Mouse (Mus musculus) myocyte (in vitro differentiated cells): ENCODE data around the gene 1700016H13Rik.

Source experiments
- E2F4 ChIP-seq: IDR thresholded peaks from one replicate; pipeline ENCODE4 v1.6.1; 2011; ENCODE audit warnings: mild to moderate bottlenecking, control low read depth, moderate library complexity; ENCODE audit not compliant: insufficient read depth
- MYOD1 ChIP-seq, 3 experiments: IDR thresholded peaks; one replicate each; pipeline ENCODE4 v1.6.1; 2011; ENCODE audit warnings: control low read depth in 2 of 3, low read depth in 2 of 3, mild to moderate bottlenecking in 2 of 3, moderate library complexity in 1 of 3; ENCODE audit not compliant: insufficient read length in 2 of 3, control insufficient read depth in 1 of 3
- MYOG ChIP-seq, 3 experiments: IDR thresholded peaks; one replicate each; pipeline ENCODE4 v1.6.1; 2011; ENCODE audit warnings: control low read depth in 2 of 3, low read depth in 2 of 3, mild to moderate bottlenecking in 2 of 3; ENCODE audit not compliant: insufficient read length in 2 of 3, control insufficient read depth in 1 of 3, insufficient read depth in 1 of 3
- POLR2A ChIP-seq: IDR thresholded peaks from one replicate; pipeline ENCODE4 v1.6.1; 2011; ENCODE audit warnings: low read depth, mild to moderate bottlenecking, control low read depth, moderate library complexity; ENCODE audit not compliant: insufficient read length
- POLR2AphosphoS2 ChIP-seq: IDR thresholded peaks from one replicate; pipeline ENCODE4 v1.6.1; 2011; ENCODE audit warnings: low read depth, control low read depth; ENCODE audit not compliant: insufficient read length
- TCF3 ChIP-seq: IDR thresholded peaks from one replicate; pipeline ENCODE4 v1.6.1; 2011; ENCODE audit warnings: low read depth, control low read depth; ENCODE audit not compliant: insufficient read length

- TF ChIP-seq POLR2A = no peak
- no peak for TF ChIP-seq MYOG (IDR thresholded peaks at IDR 0.05; ENCODE audit: control insufficient read depth in 1 of 3, insufficient read depth in 1 of 3, insufficient read length in 2 of 3, low read depth in 2 of 3)
- no peak for TF ChIP-seq POLR2AphosphoS2
- TF ChIP-seq MYOD1 (IDR thresholded peaks at IDR 0.05; ENCODE audit: control insufficient read depth in 1 of 3, insufficient read length in 2 of 3, low read depth in 2 of 3) = no peak
- TF ChIP-seq TCF3 = no peak
- no peak for TF ChIP-seq E2F4
Measured at GRCm38 (mm10) chr5:103698577-103698976, 42.8 kb upstream of the 1700016H13Rik start.
